Mouse (Mus musculus) brain, embryonic 14.5 days (tissue): Measurements from ENCODE around the gene Cdc73. TPM values are rescaled to one million over a fixed set of nuclear protein-coding genes. Genes with fewer than 3 reads are reported as not detected.

Experiments
- DNase-seq: peaks from one replicate; pipeline ENCODE4 v3.0.0-alpha.2; 2011; ENCODE audit warnings: low read depth
- CTCF ChIP-seq: fragments of 200-500 bp; IDR thresholded peaks from 2 replicates; pipeline ENCODE4 v1.5.1; 2012; ENCODE audit warnings: inconsistent platforms, mild to moderate bottlenecking, moderate library complexity, borderline replicate concordance; ENCODE audit not compliant: insufficient read depth, insufficient read length; ENCODE audit errors: extremely low read depth
- POLR2A ChIP-seq: fragments of 200-500 bp; IDR thresholded peaks from 2 replicates; pipeline ENCODE4 v1.6.1; 2012; ENCODE audit warnings: mild to moderate bottlenecking, inconsistent platforms, borderline replicate concordance; ENCODE audit not compliant: poor library complexity, insufficient read depth, insufficient read length, severe bottlenecking; ENCODE audit errors: extremely low read depth
- polyA plus RNA-seq: library from polyadenylated mRNA; depleted of rRNA; stranded (reverse); fragments of >200 nt; gene quantifications from 2 replicates; pipeline ENCODE4 v1.2.3, GENCODE M21; 2012; rRNA removed

Cdc73 gene
- polyA plus RNA-seq: 18.6 and 20.2 TPM in 2 replicates

DNA sequence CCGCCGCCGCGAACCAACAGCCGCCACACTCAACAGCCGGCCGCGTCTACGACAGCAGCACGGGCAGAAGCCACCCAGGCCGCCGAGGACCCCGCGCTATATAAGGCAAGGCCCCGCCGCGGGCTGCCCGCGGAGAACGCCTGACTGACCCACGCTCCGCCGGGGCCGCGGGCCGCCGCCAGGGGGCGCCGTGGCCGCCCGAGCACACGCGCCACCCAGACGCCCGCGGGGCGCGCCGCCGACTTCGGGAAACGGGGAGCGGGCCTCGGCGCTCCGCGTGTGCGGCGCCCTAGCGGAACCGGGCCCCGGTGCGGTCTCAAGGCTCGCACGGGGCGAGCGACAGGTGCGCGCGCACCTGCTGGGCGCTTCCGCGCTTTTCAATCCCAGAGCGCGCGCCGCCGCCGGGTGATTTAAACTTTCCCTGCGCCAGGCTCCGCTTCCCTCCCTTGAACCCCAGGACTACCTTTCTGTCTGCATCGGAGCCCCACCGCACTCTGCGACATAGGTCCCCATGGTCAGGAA lies at the start of gene Cdc73:
Cdc73 (minus strand) TSS at position 153 of the 522 bp plus-strand sequence.
- peak; percentile 75 for TF ChIP-seq CTCF
- TF ChIP-seq POLR2A: peak; percentile 83; the same call in 1 of the 2 replicates
- DNase-seq: peak; percentile 94

DNA sequence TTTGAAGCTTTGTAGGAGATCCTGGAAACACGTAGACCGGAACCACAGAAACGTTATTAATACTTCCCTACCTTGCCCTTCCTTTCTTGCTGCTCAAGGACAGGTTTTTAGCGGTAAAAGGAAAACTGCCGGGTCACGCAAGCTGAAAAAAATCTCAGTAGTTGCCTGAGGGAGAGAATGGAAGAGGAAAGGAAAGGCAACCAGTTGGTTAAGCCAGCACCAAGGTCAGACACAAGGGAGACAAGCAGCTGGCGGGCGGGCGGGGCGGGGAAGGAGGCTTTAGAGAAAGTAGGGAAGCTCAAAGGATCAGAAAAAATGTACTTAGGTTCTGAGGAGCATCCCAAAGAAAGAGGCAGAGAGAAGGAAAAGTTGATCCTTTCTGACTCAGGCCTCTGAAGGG lies 43.2 kb upstream of the Cdc73 start:
- DNase-seq: no peak
- TF ChIP-seq CTCF: no peak
- TF ChIP-seq POLR2A: no peak

DNA sequence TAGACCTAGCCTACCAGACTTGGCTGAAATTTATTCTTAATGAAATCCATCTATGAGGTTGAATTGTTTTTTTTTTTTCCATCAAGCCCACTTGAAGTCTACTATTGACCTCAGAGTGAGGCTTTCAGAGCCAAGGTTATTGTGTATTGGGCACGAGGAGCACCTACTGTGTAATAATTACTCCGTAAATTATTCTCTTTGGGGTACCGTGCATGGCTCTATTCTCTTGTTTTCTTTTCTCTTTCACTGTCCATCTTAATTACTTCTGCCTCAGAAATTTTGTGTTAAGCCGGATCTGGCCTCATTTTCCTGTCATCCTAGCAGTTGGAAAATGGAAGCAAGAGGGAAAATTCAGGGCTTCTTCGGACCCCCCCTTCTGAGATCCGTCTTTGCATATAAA lies 39.5 kb upstream of the Cdc73 start:
- DNase-seq: peak; percentile 79
- TF ChIP-seq POLR2A: no peak
- no peak for TF ChIP-seq CTCF

DNA sequence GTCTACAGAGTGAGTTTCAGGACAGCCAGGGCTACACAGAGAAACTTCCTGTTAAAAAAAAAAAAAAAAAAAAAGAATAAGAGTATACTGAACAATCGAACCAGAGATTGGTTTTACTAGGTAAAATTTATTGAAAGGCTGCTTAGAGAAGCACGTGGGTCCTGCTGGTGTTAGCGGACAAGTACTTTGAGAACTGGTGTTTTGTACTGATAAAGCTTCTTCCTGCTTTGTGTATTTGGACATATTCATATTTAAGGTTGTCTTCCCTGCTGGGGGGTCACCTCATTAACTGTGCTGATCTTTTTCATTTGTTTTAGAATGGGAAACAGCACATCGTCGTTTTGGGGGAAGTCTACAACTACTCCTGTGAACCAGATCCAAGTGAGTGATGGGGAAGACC lies 38.6 kb upstream of the Cdc73 start:
- DNase-seq: no peak
- no peak for TF ChIP-seq POLR2A
- no peak for TF ChIP-seq CTCF

DNA sequence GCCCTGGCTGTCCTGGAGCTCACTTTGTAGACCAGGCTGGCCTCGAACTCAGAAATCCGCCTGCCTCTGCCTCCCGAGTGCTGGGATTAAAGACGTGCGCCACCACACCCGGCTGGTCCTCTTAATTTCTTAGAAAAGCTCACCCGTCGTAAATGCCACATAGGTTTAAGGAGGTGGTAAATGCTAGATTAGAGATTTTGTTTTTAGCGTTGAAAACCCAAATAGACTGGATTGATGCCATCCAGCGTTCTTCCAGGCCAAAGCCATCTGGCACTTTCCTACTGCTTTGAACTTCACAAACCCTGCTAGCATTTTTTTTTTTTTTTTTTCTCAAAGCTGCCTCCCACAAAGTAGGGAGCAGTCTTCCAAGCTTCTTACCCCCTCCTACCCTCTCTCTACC lies 37.9 kb upstream of the Cdc73 start:
- TF ChIP-seq CTCF (no peak), POLR2A (no peak)
- DNase-seq: peak; percentile 53

DNA sequence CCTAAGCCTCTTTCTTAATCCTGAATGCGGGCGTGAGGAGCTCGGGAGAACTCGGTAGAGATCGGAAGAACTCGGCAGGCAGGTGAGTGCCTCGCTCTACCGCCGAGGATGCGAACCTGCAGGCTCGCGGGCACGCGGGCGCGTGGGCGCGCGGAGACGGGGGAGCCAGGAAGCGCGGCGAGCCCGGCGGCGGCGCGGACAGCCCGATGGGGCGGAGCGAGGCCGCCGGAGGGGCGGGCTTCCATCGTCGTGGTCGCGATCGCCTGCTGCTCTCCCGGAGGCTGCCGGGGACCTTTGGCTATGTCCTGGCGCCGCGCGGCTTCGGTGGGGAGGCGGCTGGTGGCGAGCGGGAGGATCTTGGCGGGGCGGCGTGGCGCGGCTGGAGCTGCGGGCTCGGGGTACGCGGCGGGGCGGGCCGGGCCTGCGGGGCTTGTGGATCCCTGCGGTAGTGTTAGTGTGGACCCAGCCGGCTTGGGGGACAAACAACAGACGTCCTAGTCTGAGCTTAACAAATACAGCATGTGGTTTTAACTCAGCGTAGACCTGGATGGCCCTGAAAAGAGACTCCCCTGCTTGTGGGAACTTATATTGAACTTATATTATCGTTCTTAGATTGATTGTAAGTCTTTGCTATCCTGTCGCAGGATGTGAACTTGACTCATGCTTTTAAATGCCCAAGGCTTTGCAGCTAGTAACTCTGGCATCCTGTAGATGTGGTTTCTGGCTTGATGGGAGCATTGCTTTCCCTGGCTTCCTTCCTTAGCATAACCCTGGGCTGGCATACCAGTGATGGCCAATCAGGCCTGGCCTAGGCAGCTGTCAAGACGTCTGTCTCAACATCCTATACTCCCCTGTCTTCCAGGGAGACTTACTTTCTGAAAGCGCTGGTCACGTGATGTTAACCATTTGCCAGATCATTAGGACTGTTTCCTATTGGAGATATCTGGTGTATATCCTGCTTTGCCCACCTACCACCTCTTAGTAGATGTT lies 37.0 kb upstream of the Cdc73 start:
- TF ChIP-seq POLR2A (peak; percentile 88), CTCF (no peak)
- DNase-seq: peak; percentile 96

DNA sequence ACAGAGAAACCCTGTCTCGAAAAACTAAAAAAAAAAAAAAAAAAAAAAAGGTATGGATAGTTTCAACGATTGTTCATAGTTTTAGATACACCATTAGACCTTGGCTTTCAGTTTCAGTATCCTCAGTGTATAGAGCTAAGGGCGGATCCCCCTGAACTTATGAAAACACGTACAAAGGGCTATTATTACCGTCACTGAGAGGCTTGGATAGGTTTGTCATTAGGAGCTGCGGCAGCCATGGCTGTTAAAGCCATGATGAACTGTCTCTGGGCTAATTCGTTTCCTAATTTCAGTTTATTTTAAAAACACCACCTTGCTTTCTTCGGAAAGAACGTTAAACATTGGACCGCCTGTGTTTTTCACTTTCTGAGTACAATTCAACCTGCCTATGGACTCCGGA lies 36.1 kb upstream of the Cdc73 start:
- TF ChIP-seq CTCF: no peak
- TF ChIP-seq POLR2A: no peak
- DNase-seq: no peak

DNA sequence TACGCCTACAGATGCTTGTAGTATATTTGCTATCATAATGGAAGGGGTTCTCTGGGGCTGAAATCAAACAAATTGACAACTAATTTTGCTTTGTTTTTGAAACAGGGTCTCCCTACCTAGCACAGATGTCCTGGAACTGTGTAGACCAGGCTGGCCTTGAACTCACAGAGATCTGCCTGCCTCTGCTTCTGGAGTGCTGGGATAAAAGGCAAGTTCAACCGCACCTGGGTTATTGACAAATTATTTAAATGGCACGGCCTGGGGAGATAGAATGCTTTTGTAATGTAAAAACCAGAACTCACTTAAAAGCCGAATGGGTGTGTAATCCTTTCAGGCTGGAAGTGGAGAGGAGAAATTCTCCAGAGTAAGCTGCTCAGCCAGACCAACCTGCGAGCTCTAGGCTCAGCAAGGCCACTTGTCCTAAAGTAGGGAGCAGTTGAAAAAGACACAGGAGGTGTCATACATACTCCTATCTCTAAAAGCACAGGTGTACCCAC lies 31.3 kb upstream of the Cdc73 start:
- DNase-seq: no peak
- TF ChIP-seq POLR2A (no peak), CTCF (no peak)

DNA sequence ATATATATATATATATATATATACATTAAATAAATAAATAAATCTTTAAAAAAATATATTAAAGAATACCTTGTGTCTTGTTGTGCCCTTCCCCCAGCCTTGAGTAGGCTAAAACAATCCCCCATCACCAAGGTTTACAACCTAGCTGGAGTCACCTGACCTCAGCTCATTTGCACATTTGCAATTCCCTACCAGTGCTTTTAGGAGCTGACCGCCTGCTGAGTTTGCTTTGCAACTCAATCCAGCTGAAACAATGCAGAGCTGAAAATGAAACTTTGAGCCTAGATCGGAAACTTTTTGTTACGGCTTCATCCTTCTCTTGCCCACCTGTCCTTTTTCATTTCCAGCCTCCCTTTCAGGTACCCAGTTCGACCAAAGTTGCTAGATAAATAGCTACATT lies 29.0 kb upstream of the Cdc73 start:
- DNase-seq: no peak
- TF ChIP-seq CTCF (no peak), POLR2A (no peak)

DNA sequence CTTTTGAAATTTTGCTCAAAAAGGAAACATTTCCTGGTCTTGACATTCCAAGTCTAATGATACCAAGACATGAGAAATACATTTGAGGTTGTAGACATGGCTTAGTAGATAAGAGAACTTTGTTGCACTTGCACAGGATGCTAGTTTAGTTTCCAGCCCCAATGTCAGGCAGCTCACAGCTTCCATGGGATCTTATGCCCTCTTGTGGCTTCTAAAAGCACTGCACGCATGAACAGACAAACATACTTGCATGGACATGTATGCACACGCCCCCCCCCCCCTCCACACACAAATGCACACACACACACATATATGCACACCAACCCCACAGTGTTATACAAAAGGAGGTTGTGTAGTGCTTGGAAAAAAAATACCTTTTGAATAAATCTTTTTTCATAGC lies 28.2 kb upstream of the Cdc73 start:
- peak; percentile 26 for DNase-seq
- peak; percentile 42; the same call in 1 of the 2 replicates for TF ChIP-seq CTCF
- no peak for TF ChIP-seq POLR2A

DNA sequence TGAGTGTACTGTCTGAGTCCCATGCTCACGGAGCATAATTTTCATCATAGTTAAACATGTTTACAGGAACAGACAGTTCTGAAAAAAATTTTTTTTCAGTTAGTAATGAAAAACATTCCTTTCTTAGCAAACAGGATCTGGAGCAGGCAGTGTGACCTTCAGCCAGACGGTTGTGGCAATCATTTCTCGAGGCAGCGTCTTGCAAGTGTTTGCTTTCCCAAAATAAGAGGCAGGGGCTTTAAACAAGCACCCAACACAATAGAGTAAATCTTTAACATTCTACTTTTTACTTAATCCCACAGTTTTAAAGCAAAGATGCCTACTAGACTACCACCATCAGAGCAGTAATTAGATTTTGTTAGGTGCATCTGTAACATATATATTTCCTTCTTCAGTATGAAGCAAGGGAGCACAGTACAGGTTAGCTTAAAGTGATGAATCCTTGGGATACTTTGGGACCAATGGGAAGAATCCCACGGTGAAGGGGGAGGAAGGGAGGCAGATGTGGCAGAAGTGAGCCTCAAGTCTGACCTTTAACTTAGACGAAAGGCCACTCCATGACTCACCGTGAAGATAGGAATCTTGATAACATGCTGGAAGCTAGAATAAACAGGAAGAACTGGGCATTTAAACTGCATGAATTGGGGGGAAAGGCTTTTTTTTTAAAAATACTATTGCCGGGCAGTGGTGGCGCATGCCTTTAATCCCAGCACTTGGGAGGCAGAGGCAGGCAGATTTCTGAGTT lies 25.2 kb upstream of the Cdc73 start:
- DNase-seq: no peak
- TF ChIP-seq POLR2A: no peak
- no peak for TF ChIP-seq CTCF
